Mouse (Mus musculus) liver, embryonic 11.5 days (tissue): ENCODE measurements around the gene Lmod3. TPM values are rescaled to one million over a fixed set of nuclear protein-coding genes. Genes with fewer than 3 reads are reported as not detected.

Source experiments
- ATAC-seq: fragments of 200-750 bp; cut with Nextera tagmentation; replicated peaks from 2 replicates; pipeline ENCODE4 v1.8.0; 2017; ENCODE audit warnings: moderate number of reproducible peaks, mild to moderate bottlenecking, moderate TSS enrichment, moderate library complexity; ENCODE audit not compliant: low FRiP score
- DNase-seq: peaks from one replicate; pipeline ENCODE4 v3.0.0-alpha.2; 2017; ENCODE audit warnings: low spot score
- H3K27ac ChIP-seq: fragments of 300-500 bp; sonication (generic); 2 replicates; pipeline ENCODE4 v1.5.1; 2014; ENCODE audit warnings: mild to moderate bottlenecking, low read depth, low read length, control low read depth
- H3K27me3 ChIP-seq: fragments of 300-500 bp; sonication (generic); replicated peaks from 2 replicates; pipeline ENCODE4 v1.6.1; 2014; ENCODE audit warnings: low read length, mixed read lengths; ENCODE audit not compliant: control insufficient read depth, insufficient read depth
- H3K36me3 ChIP-seq: fragments of 300-500 bp; sonication (generic); 2 replicates; pipeline ENCODE4 v1.6.1; 2014; ENCODE audit warnings: mild to moderate bottlenecking, low read length, moderate library complexity, mixed read lengths; ENCODE audit not compliant: control insufficient read depth, insufficient read depth
- H3K4me1 ChIP-seq: fragments of 300-500 bp; sonication (generic); replicated peaks from 2 replicates; pipeline ENCODE4 v1.6.1; 2014; ENCODE audit warnings: low read length, mixed read lengths; ENCODE audit not compliant: control insufficient read depth, insufficient read depth
- H3K4me2 ChIP-seq: fragments of 300-500 bp; sonication (generic); 2 replicates; pipeline ENCODE4 v1.6.1; 2014; ENCODE audit warnings: mild to moderate bottlenecking, control low read depth, moderate library complexity
- H3K4me3 ChIP-seq: fragments of 300-500 bp; sonication (generic); 2 replicates; pipeline ENCODE4 v1.5.1; 2014; ENCODE audit warnings: low read depth, low read length, control low read depth
- H3K9ac ChIP-seq: fragments of 300-500 bp; sonication (generic); 2 replicates; pipeline ENCODE4 v1.6.1; 2014; ENCODE audit warnings: low read depth, low read length, control low read depth
- H3K9me3 ChIP-seq: fragments of 300-500 bp; sonication (generic); 2 replicates; pipeline ENCODE4 v1.6.1; 2016; ENCODE audit warnings: low read length, inconsistent platforms, mixed read lengths; ENCODE audit not compliant: control insufficient read depth
- WGBS: fragments of 180-500 bp; shearing (Covaris S2); extraction: QIAGEN DNeasy Blood & Tissue Kit; methylation state at CpG from one replicate; pipeline ENCODE4 v1.1.7; 2014; 5-methylcytosine and 5-hydroxymethylcytosine counted together
- polyA plus RNA-seq: library from polyadenylated mRNA; unstranded; fragments of >200 nt; fragmentation: Nextera tagmentation; extraction: Ambion mirVana; gene quantifications from 2 replicates; pipeline ENCODE4 v1.2.1, GENCODE M21; 2014

Gene Lmod3
- polyA plus RNA-seq, 1 experiment from 2014 or later, result not detected

DNA sequence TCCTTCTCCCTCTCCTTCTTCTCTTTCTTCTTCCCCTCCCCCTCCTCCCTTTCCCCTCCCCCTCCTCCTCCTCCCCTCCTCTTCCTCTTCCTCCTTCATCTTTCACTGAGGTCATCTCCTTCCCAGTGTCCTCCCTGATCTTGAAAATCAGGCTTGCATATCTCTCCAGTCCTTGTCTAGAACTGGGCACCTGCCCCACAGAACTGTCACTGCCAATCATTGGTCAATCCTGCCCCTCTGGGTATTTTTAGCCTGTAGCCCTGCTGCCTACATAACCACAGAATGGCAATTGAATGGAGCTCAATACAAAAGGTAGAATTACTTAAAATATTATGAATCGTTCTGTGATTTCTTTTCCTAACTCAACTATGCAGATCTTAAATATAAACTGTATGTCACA lies 5.9 kb upstream of the Lmod3 start:
- Histone ChIP-seq H3K4me2 (no peak overlapping the region), H3K4me3 (no peak overlapping the region), H3K4me1 (no peaks in the 10 kb centered on the region), H3K9me3 (no peaks in the 10 kb centered on the region), H3K9ac (no peak overlapping the region), H3K27ac (no peak overlapping the region), H3K27me3 (no peaks in the 10 kb centered on the region), H3K36me3 (no peaks in the 10 kb centered on the region)
- no peak for DNase-seq
- ATAC-seq, result no peak
- WGBS, result 80% methylated on average over 1 of the region's 1 CpGs

GRCm38 (mm10) chr6:97252086-97252485 lies 473 bp downstream of the Lmod3 start:
- DNase-seq, result no peak
- Histone ChIP-seq H3K9ac (no peak overlapping the region), H3K27me3 (no peaks in the 10 kb centered on the region), H3K9me3 (no peaks in the 10 kb centered on the region), H3K36me3 (no peaks in the 10 kb centered on the region), H3K4me3 (no peak overlapping the region), H3K4me2 (no peak overlapping the region), H3K27ac (no peak overlapping the region), H3K4me1 (peaks cover 4% of the 10 kb centered on the region; the same call in 1 of the 2 replicates)
- no peak for ATAC-seq
- WGBS, result 41% methylated on average over 5 of the region's 5 CpGs

- DNase-seq (no peak), ATAC-seq (no peak)
- H3K27ac ChIP-seq, result no peak overlapping the region
- H3K9me3 ChIP-seq, result no peaks in the 10 kb centered on the region
- no peaks in the 10 kb centered on the region for H3K27me3 ChIP-seq
- H3K4me3 ChIP-seq, result no peak overlapping the region
- H3K4me2 ChIP-seq, result no peak overlapping the region
- no peaks in the 10 kb centered on the region for H3K36me3 ChIP-seq
- no peak overlapping the region for H3K9ac ChIP-seq
- WGBS, result 36% methylated on average over 6 of the region's 6 CpGs
- peaks cover 4% of the 10 kb centered on the region; the same call in 1 of the 2 replicates for H3K4me1 ChIP-seq
Observed at GRCm38 (mm10) chr6:97250966-97251365, 1.6 kb downstream of the Lmod3 start.

- Histone ChIP-seq H3K4me2 (no peak overlapping the region), H3K9ac (no peak overlapping the region), H3K27me3 (no peaks in the 10 kb centered on the region), H3K4me1 (no peaks in the 10 kb centered on the region), H3K9me3 (no peaks in the 10 kb centered on the region), H3K27ac (no peak overlapping the region), H3K36me3 (no peaks in the 10 kb centered on the region), H3K4me3 (no peak overlapping the region)
- no peak for DNase-seq
- no peak for ATAC-seq
Observed at GRCm38 (mm10) chr6:97245200-97245599, 7.4 kb downstream of the Lmod3 start.

DNA sequence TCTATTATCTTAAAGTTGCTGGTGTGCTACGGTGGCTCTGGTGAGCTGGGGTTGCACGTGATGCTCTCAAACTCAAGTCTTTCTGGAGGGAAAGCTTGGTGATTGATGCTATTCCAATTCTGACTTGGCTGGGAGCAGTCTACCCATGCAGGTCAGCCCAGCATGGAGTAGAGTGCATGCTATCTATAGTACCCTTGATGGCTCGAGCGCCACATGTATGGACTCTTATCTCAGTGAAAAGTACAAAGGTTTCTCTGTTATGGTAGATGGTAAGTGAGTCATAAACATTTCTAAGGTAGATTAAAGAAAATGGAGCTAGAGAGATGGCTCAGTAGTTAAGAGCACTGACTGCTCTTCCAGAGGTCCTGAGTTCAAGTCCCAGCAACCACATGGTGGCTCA lies 10.0 kb downstream of the Lmod3 start:
- 83% methylated on average over 4 of the region's 4 CpGs for WGBS
- no peaks in the 10 kb centered on the region for H3K36me3 ChIP-seq

DNA sequence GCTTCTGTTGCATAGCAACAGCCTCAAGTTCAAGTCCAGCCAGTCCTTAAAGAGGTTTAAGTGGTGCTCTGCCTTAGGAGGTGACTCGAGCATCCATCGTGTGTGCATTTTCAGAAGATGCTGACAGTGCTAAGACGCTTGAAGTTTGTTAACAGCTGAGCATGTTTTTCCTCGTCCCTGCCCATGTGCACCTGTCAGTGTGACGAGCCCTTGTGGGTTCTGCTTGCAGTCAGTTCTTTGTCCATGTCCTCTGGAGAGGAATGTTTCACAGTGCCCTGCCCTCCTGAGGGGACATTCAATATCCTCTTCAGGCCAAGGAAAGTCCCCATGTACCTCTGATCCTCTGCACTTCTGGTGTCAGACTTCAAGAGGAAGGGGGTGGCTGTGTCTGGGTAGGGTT lies 12.5 kb downstream of the Lmod3 start:
- Histone ChIP-seq H3K9ac (no peak overlapping the region), H3K4me3 (no peak overlapping the region), H3K36me3 (no peaks in the 10 kb centered on the region), H3K4me1 (no peaks in the 10 kb centered on the region), H3K4me2 (no peak overlapping the region), H3K27me3 (no peaks in the 10 kb centered on the region), H3K9me3 (0 out of 2 replicates have a peak, but pooled peaks cover 2% of the 10 kb centered on the region), H3K27ac (no peak overlapping the region)
- DNase-seq, result no peak
- no peak for ATAC-seq
- 84% methylated on average over 5 of the region's 5 CpGs for WGBS

More for the DNA sequence above, 10.0 kb downstream of the Lmod3 start:
- Histone ChIP-seq H3K4me1 (no peaks in the 10 kb centered on the region), H3K4me3 (no peak overlapping the region), H3K9ac (no peak overlapping the region), H3K9me3 (0 out of 2 replicates have a peak, but pooled peaks cover 2% of the 10 kb centered on the region), H3K27me3 (no peaks in the 10 kb centered on the region), H3K27ac (no peak overlapping the region), H3K4me2 (no peak overlapping the region)
- ATAC-seq, result no peak
- DNase-seq, result no peak

GRCm38 (mm10) chr6:97239360-97239759 lies 13.2 kb downstream of the Lmod3 start:
- DNase-seq (no peak), ATAC-seq (no peak)
- Histone ChIP-seq H3K36me3 (no peaks in the 10 kb centered on the region), H3K4me3 (no peak overlapping the region), H3K9me3 (0 out of 2 replicates have a peak, but pooled peaks cover 2% of the 10 kb centered on the region), H3K27ac (no peak overlapping the region), H3K4me2 (no peak overlapping the region), H3K9ac (no peak overlapping the region), H3K27me3 (no peaks in the 10 kb centered on the region), H3K4me1 (no peaks in the 10 kb centered on the region)
- WGBS, result 85% methylated on average over 6 of the region's 6 CpGs

- WGBS, result 91% methylated on average over 5 of the region's 5 CpGs
- H3K36me3 ChIP-seq, result peaks cover 6% of the 10 kb centered on the region
- 0 out of 2 replicates have a peak, but pooled peaks cover 2% of the 10 kb centered on the region for H3K9me3 ChIP-seq
- DNase-seq (no peak), ATAC-seq (no peak)
- no peak overlapping the region for H3K4me2 ChIP-seq
- H3K4me1 ChIP-seq, result no peaks in the 10 kb centered on the region
- H3K4me3 ChIP-seq, result no peak overlapping the region
- no peak overlapping the region for H3K9ac ChIP-seq
- no peak overlapping the region for H3K27ac ChIP-seq
- no peaks in the 10 kb centered on the region for H3K27me3 ChIP-seq
Observed at GRCm38 (mm10) chr6:97236088-97236487, 16.5 kb downstream of the Lmod3 start.

DNA sequence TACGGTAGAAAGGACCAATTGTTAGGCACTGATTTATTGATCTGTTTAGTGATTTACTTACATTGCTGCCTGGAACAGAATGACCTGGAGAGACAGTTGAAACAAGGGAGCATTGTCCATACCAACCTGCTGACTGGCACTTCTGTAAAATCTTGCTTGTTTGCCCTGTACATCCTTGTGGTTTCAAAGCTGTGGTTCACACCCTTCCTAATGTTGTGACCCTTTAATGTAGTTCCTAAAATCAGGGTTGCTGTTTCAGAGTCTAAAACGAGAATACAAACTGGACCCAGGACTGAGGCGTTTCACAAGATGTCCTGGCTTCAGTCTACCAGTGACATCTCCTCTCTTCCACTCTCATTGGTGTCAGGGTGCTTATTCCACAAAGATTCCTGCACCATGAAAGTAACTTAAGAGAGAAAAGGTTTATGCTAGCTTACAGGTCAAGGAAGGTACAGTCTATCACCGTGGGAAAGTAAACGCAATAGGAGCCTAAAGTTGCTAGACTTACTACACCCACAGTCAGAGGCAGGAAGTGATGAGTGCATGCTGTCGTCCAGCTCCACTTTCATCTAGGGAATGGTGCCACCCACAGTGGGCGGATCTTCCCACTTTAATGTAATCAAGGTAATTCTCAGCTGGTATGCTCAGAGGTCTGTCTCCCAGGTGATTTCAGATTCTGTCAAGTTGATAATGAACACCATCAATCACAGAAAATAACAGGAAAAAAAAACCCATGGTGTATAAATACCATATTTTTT lies 17.5 kb downstream of the Lmod3 start:
- Histone ChIP-seq H3K9ac (no peak overlapping the region), H3K4me1 (no peaks in the 10 kb centered on the region), H3K27ac (no peak overlapping the region), H3K36me3 (peaks cover 6% of the 10 kb centered on the region), H3K27me3 (no peaks in the 10 kb centered on the region), H3K9me3 (0 out of 2 replicates have a peak, but pooled peaks cover 2% of the 10 kb centered on the region), H3K4me2 (no peak overlapping the region), H3K4me3 (no peak overlapping the region)
- DNase-seq (no peak), ATAC-seq (no peak)
- 75% methylated on average over 7 of the region's 7 CpGs for WGBS
